Mouse (Mus musculus): Measurements from ENCODE around the gene Bzw1.

DNA sequence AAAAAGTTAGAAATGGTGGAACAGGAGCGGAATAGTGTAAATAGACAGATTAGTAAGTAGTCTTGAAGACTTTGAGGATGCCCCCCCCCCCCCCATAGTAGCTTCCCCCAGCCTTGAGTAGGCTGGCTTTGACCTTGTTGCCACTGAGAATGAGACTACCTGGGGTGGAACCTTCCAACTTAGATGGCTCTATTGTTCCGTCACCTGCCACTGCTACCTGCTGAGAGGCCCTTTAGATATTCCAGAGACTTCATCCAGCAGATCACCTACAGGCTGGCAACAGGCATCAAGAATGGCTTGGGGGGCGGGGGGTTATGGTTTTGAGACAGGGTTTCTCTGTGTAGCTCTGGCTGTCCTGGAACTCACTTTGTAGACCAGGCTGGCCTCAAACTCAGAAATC, 31.9 kb downstream of the Bzw1 start:
- TF ChIP-seq CTCF (IDR thresholded peaks at IDR 0.05; ENCODE audit: control insufficient read depth, insufficient read depth, low read length): no peak
- no peak for TF ChIP-seq POLR2A (IDR thresholded peaks at IDR 0.05; ENCODE audit: borderline replicate concordance, control insufficient read depth, low read depth, low read length)

Measured in bone marrow, adult 2 months (tissue).